10 mouse cellular contexts compared by ENCODE assay signal in genomic region chr17:47813616-47814015, GRCm38 (mm10). TPM values are rescaled to one million over a fixed set of nuclear protein-coding genes. Genes with fewer than 3 reads are reported as not detected.
DNase-seq lines count a peak whose midpoint lies in the region; ATAC-seq and TF ChIP-seq lines count a peak whose summit lies in the region.
"Had no signal": no experiment of that assay in that cellular context is flagged by ENCODE, and none has a peak within 500 bp of the region (broad histone marks: within the 10 kb centered on the region; RNA-seq: fewer than 3 reads in every experiment).

No protein-coding gene starts in this region.

- TF ChIP-seq EP300 in stomach, postnatal 0 days (optimal IDR thresholded peaks at IDR 0.05) = no peak

- peaks cover 29% of the 10 kb centered on the region; the same call in 1 of the 2 replicates for H3K4me1 ChIP-seq in kidney, embryonic 14.5 days (ENCODE audit: control insufficient read depth, insufficient read depth, low read length)
- H3K4me1 ChIP-seq in heart, embryonic 14.5 days (ENCODE audit: control insufficient read depth in 2 of 2, insufficient read depth in 2 of 2, low read length in 2 of 2) = peaks cover 4 to 7% of the 10 kb centered on the region in 2 experiments; a peak in 2 of 4 replicates
- peaks cover 54% of the 10 kb centered on the region for H3K4me1 ChIP-seq in limb, embryonic 12.5 days (replicated peaks)
- no peaks in the 10 kb centered on the region for H3K4me1 ChIP-seq in stomach, postnatal 0 days (replicated peaks; ENCODE audit: control insufficient read depth, insufficient read depth)

- H3K9me3 ChIP-seq in kidney, embryonic 14.5 days (ENCODE audit: control insufficient read depth, low read length) = no peaks in the 10 kb centered on the region
- no peaks in the 10 kb centered on the region for H3K9me3 ChIP-seq in heart, embryonic 14.5 days (ENCODE audit: control insufficient read depth, low read length)
- no peaks in the 10 kb centered on the region for H3K9me3 ChIP-seq in limb, embryonic 12.5 days
- no peaks in the 10 kb centered on the region for H3K9me3 ChIP-seq in stomach, postnatal 0 days (ENCODE audit: control insufficient read depth, low read length)

- intact Hi-C loops in left cerebral cortex, postnatal 25 days (cut with DNase I) = no loop called here

- no peak overlapping the region; the same call in 1 of the 2 replicates for H3K27ac ChIP-seq in kidney, embryonic 14.5 days (ENCODE audit: low read depth, low read length)
- H3K27ac ChIP-seq in heart, embryonic 14.5 days (replicated peaks in 1 of 2; ENCODE audit: control insufficient read depth in 1 of 2, insufficient read depth in 1 of 2, low read depth in 2 of 2, low read length in 2 of 2) = peak overlapping the region; percentile 72 to 73
- H3K27ac ChIP-seq in limb, embryonic 12.5 days = peak overlapping the region; percentile 51
- H3K27ac ChIP-seq in stomach, postnatal 0 days (replicated peaks) = no peak overlapping the region

- peak; percentile 32 for ATAC-seq in kidney, embryonic 14.5 days (ENCODE audit: low FRiP score, low TSS enrichment)
- ATAC-seq in heart, embryonic 14.5 days (ENCODE audit: insufficient number of reproducible peaks, insufficient read depth, low FRiP score, low read depth) = peak; percentile 85
- ATAC-seq in limb, embryonic 12.5 days (ENCODE audit: insufficient number of reproducible peaks, insufficient read depth, low FRiP score, low TSS enrichment, low read depth) = no peak
- peak; percentile 51 for ATAC-seq in stomach, postnatal 0 days (ENCODE audit: low FRiP score, low TSS enrichment)

- H3K36me3 ChIP-seq in kidney, embryonic 14.5 days (ENCODE audit: control insufficient read depth, insufficient read depth, low read length) = peaks cover 20% of the 10 kb centered on the region; the same call in 1 of the 2 replicates
- peaks cover 37% of the 10 kb centered on the region for H3K36me3 ChIP-seq in heart, embryonic 14.5 days (ENCODE audit: control insufficient read depth, insufficient read depth, low read length)
- H3K36me3 ChIP-seq in limb, embryonic 12.5 days = peaks cover 43% of the 10 kb centered on the region
- H3K36me3 ChIP-seq in stomach, postnatal 0 days (ENCODE audit: control insufficient read depth, insufficient read depth, low read length) = peaks cover 6% of the 10 kb centered on the region; the same call in 1 of the 2 replicates

- DNase-seq in kidney, adult 11 months = no peak
- DNase-seq in stomach, postnatal 0 days (ENCODE audit: low spot score) = no peak
- no peak for DNase-seq in left cerebral cortex, postnatal 25 days (ENCODE audit: low spot score in 2 of 2)
- DNase-seq in spleen, adult 18-20 months = no peak
- DNase-seq: right cerebral cortex, adult 18-20 months had no signal

- WGBS in kidney, embryonic 14.5 days = 34% methylated on average over 5 of the region's 5 CpGs
- 42% methylated on average over 5 of the region's 5 CpGs for WGBS in heart, embryonic 14.5 days
- 37% methylated on average over 5 of the region's 5 CpGs for WGBS in limb, embryonic 12.5 days
- 35% methylated on average over 5 of the region's 5 CpGs for WGBS in stomach, postnatal 0 days

- no peak overlapping the region for H3K4me2 ChIP-seq in kidney, embryonic 14.5 days (replicated peaks; ENCODE audit: low read depth, low read length)
- H3K4me2 ChIP-seq in heart, embryonic 14.5 days (ENCODE audit: low read length) = no peak overlapping the region
- H3K4me2 ChIP-seq in limb, embryonic 12.5 days = no peak overlapping the region
- H3K4me2 ChIP-seq in stomach, postnatal 0 days (replicated peaks; ENCODE audit: low read depth) = no peak overlapping the region

- no peak for TF ChIP-seq CTCF in stomach, postnatal 0 days (IDR thresholded peaks at IDR 0.05; ENCODE audit: low read depth)

- no peak overlapping the region for H3K9ac ChIP-seq in kidney, embryonic 14.5 days (ENCODE audit: low read depth, low read length)
- no peak overlapping the region for H3K9ac ChIP-seq in heart, embryonic 14.5 days (ENCODE audit: low read length)
- H3K9ac ChIP-seq in limb, embryonic 12.5 days (replicated peaks) = no peak overlapping the region
- H3K9ac ChIP-seq in stomach, postnatal 0 days (ENCODE audit: low read length) = no peak overlapping the region

- peaks cover 7% of the 10 kb centered on the region for H3K27me3 ChIP-seq in kidney, embryonic 14.5 days (ENCODE audit: control insufficient read depth, insufficient read depth, low read length)
- H3K27me3 ChIP-seq in heart, embryonic 14.5 days (ENCODE audit: control insufficient read depth, insufficient read depth, low read length) = no peaks in the 10 kb centered on the region
- H3K27me3 ChIP-seq in limb, embryonic 12.5 days = no peaks in the 10 kb centered on the region; the same call in 1 of the 2 replicates
- no peaks in the 10 kb centered on the region for H3K27me3 ChIP-seq in stomach, postnatal 0 days (ENCODE audit: control insufficient read depth, insufficient read depth, low read length)

- no peak overlapping the region for H3K4me3 ChIP-seq in kidney, embryonic 14.5 days (ENCODE audit: low read length)
- no peak overlapping the region for H3K4me3 ChIP-seq in heart, embryonic 14.5 days (ENCODE audit: control insufficient read depth in 1 of 2, insufficient read depth in 1 of 2, low read depth in 1 of 2, low read length in 2 of 2)
- no peak overlapping the region for H3K4me3 ChIP-seq in limb, embryonic 12.5 days (replicated peaks)
- no peak overlapping the region for H3K4me3 ChIP-seq in stomach, postnatal 0 days (ENCODE audit: low read depth, low read length)
- H3K4me3 ChIP-seq: erythroblast, embryonic 14.5 days had no signal

RNA-seq across cellular contexts. Expression of gene Mdfi, which starts 20.9 kb away (rescaled TPM):
- 15.7 and 26.1 TPM in 2 replicates for polyA plus RNA-seq in kidney, embryonic 14.5 days (2014; fragmentation: Nextera tagmentation; extraction: Ambion mirVana)
- 10.4 and 26.3 TPM in 2 replicates for polyA plus RNA-seq in heart, embryonic 14.5 days (2014; fragmentation: Nextera tagmentation; extraction: Ambion mirVana)
- polyA plus RNA-seq in limb, embryonic 12.5 days (2016; fragmentation: Nextera tagmentation; extraction: Ambion mirVana) = 32.1 and 44.7 TPM in 2 replicates
- 6.2 and 6.3 TPM in 2 replicates for polyA plus RNA-seq in stomach, postnatal 0 days (2015; fragmentation: Nextera tagmentation; extraction: Ambion mirVana)
- 1 to 10 TPM in 1 of 2 experiments, under 1 TPM in 1; 0.80 to 1.4 TPM for total RNA-seq in left cerebral cortex, postnatal 25 days (2021)
- total RNA-seq: MEL had no signal

Comparison
In these comparisons a context has a peak if more than half of its experiments do, and no peak if none do; other contexts are left out.
1. H3K27ac ChIP-seq: peak in heart, embryonic 14.5 days (2 of 2) and limb, embryonic 12.5 days (single experiment); none in kidney, embryonic 14.5 days (single experiment) and stomach, postnatal 0 days (single experiment).